Mouse (Mus musculus): ENCODE measurements around the gene Gm21560. TPM values are rescaled to one million over a fixed set of nuclear protein-coding genes. Genes with fewer than 3 reads are reported as not detected.

Gm21560 gene
- not detected for total RNA-seq (2023)

GRCm38 (mm10) chr14:6219192-6219591 is at the start of gene Gm21560:
TSS of gene Gm21560 (minus strand) at chr14:6219292.

Other genes starting within 250 kb of the Gm21560 start
- not detected for gene Gm3453, start 240.2 kb downstream of the Gm21560 start, total RNA-seq (2023)
- not detected for gene Gm6337, start 161.0 kb downstream of the Gm21560 start, total RNA-seq (2023)
- gene Gm8206, start 125.3 kb downstream of the Gm21560 start, total RNA-seq (2023), result not detected
- gene Gm3468, start 110.6 kb downstream of the Gm21560 start, total RNA-seq (2023), result not detected
- gene Gm3476, start 93.5 kb downstream of the Gm21560 start, total RNA-seq (2023), result not detected
- gene Gm3411, start 68.0 kb upstream of the Gm21560 start, total RNA-seq (2023), result not detected
- gene Gm21103, start 85.6 kb upstream of the Gm21560 start, total RNA-seq (2023), result not detected
- not detected for gene Gm3618, start 124.4 kb upstream of the Gm21560 start, total RNA-seq (2023)
- not detected for gene Gm16440, start 171.0 kb upstream of the Gm21560 start, total RNA-seq (2023)
- gene Gm3591, start 193.2 kb upstream of the Gm21560 start, total RNA-seq (2023), result not detected
- gene Gm3594, start 225.3 kb upstream of the Gm21560 start, total RNA-seq (2023), result not detected

All from neutrophil, adult 59 days (primary cell).